Mouse (Mus musculus): ENCODE measurements around the gene Kank4.

DNA sequence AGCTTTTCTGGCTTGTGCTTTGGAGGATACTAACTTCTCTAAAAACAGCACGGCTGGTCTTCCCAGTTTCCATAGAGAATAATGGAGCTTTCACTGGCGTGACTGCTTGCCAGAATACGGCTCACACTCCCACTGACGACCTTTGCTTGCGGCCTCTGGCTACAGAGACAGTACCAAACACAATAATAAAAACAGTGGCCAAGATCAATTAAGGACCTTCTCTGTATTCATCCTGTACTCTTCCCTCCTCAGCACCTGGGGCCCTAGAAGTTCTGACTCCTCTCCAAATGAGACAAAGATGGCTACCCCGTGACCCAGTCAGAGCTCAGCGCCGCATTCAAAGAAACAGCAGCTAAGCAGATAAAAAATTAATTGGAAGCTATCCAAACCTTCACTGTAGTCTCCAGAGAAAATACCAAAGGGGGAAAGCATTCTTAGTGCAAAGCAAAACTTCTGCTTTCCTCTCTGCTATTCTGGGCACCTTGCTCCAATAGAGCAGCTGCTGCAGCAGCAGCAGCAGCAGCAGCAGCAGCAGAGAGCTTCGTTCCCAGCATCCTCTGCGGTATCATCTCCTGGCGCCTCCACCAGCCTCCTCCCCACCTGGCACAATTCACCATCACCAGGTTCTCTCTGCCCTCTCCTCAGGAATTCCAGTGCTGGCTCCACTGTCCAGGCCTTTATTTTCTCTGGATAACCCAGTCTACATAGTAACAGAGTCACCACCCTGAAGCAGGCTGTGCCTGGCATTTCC, 20.6 kb downstream of the Kank4 start:
- TF ChIP-seq EP300 (IDR thresholded peaks at IDR 0.05; ENCODE audit: low read depth in 1 of 2, low read length in 2 of 2), result no peak
- TF ChIP-seq TBP (IDR thresholded peaks at IDR 0.05; ENCODE audit: low read depth, low read length), result no peak
- TF ChIP-seq POLR2A (IDR thresholded peaks at IDR 0.05; ENCODE audit: control insufficient read depth in 1 of 2, insufficient read depth in 1 of 2, low read depth in 1 of 2, low read length in 2 of 2, poor library complexity in 1 of 2), result no peak
- TF ChIP-seq GATA1 (IDR thresholded peaks at IDR 0.05; ENCODE audit: low read depth, low read length), result no peak
- no peak for TF ChIP-seq USF1 (IDR thresholded peaks at IDR 0.05; ENCODE audit: low read depth, low read length)
- no peak for TF ChIP-seq CTCF (IDR thresholded peaks at IDR 0.05 in 2 of 3, conservative IDR thresholded peaks at IDR 0.05 in 1 of 3; ENCODE audit: control insufficient read depth in 1 of 3, insufficient read depth in 1 of 3, low read depth in 2 of 3, low read length in 3 of 3, poor library complexity in 1 of 3, severe bottlenecking in 1 of 3)
